Mouse (Mus musculus) urinary bladder, adult 2 months (tissue): ENCODE data around the gene Rasgef1b. TPM values are rescaled to one million over a fixed set of nuclear protein-coding genes. Genes with fewer than 3 reads are reported as not detected.

ENCODE experiments used
- DNase-seq: peaks from one replicate; pipeline ENCODE4 v3.0.0; 2022; ENCODE audit warnings: low spot score
- polyA plus RNA-seq: library from polyadenylated mRNA; depleted of rRNA; stranded (reverse); fragments of >200 nt; gene quantifications from 2 replicates; pipeline ENCODE4 v1.2.3, GENCODE M21; 2012

Gene Rasgef1b
- polyA plus RNA-seq, 1 experiment = 5.7 TPM

- DNase-seq = no peak
Observed at GRCm38 (mm10) chr5:99374460-99374859, 354.4 kb downstream of the Rasgef1b start.

GRCm38 (mm10) chr5:99373570-99374151 is 355.2 kb downstream of the Rasgef1b start:
- no peak for DNase-seq

- DNase-seq = no peak
Observed at GRCm38 (mm10) chr5:99370636-99371035, 358.2 kb downstream of the Rasgef1b start.

- no peak for DNase-seq
Observed at GRCm38 (mm10) chr5:99369256-99369655, 359.6 kb downstream of the Rasgef1b start.

GRCm38 (mm10) chr5:99368615-99369014 is 360.2 kb downstream of the Rasgef1b start:
- no peak for DNase-seq

GRCm38 (mm10) chr5:99360531-99360930 is 368.3 kb downstream of the Rasgef1b start:
- no peak for DNase-seq

- DNase-seq = no peak
Observed at GRCm38 (mm10) chr5:99359251-99359650, 369.6 kb downstream of the Rasgef1b start.

- DNase-seq = no peak
Observed at GRCm38 (mm10) chr5:99354640-99355132, 374.2 kb downstream of the Rasgef1b start.

- no peak for DNase-seq
Observed at GRCm38 (mm10) chr5:99350030-99350429, 378.8 kb downstream of the Rasgef1b start.

GRCm38 (mm10) chr5:99348257-99348849 is 380.5 kb downstream of the Rasgef1b start:
- no peak for DNase-seq

GRCm38 (mm10) chr5:99342527-99342926 is 386.3 kb downstream of the Rasgef1b start:
- DNase-seq = no peak

GRCm38 (mm10) chr5:99340311-99340989 is 388.4 kb downstream of the Rasgef1b start:
- no peak for DNase-seq

GRCm38 (mm10) chr5:99339790-99340189 is 389.1 kb downstream of the Rasgef1b start:
- no peak for DNase-seq

- DNase-seq = no peak
Observed at GRCm38 (mm10) chr5:99338826-99339225, 390.0 kb downstream of the Rasgef1b start.

- DNase-seq = no peak
Observed at GRCm38 (mm10) chr5:99336427-99336826, 392.4 kb downstream of the Rasgef1b start.

GRCm38 (mm10) chr5:99334017-99334416 is 394.8 kb downstream of the Rasgef1b start:
- no peak for DNase-seq

GRCm38 (mm10) chr5:99332021-99332420 is 396.8 kb downstream of the Rasgef1b start:
- DNase-seq = no peak

GRCm38 (mm10) chr5:99329065-99329464 is 399.8 kb downstream of the Rasgef1b start:
- no peak for DNase-seq

- no peak for DNase-seq
Observed at GRCm38 (mm10) chr5:99327019-99327418, 401.8 kb downstream of the Rasgef1b start.

GRCm38 (mm10) chr5:99325301-99325700 is 403.6 kb downstream of the Rasgef1b start:
- no peak for DNase-seq

- no peak for DNase-seq
Observed at GRCm38 (mm10) chr5:99320783-99321182, 408.1 kb downstream of the Rasgef1b start.

- DNase-seq = no peak
Observed at GRCm38 (mm10) chr5:99297939-99298338, 430.9 kb downstream of the Rasgef1b start.

GRCm38 (mm10) chr5:99296348-99296747 is 432.5 kb downstream of the Rasgef1b start:
- DNase-seq = no peak
